Mouse (Mus musculus) kidney, postnatal 0 days (tissue): Measurements from ENCODE around the gene Naga. TPM values are rescaled to one million over a fixed set of nuclear protein-coding genes. Genes with fewer than 3 reads are reported as not detected.

ENCODE experiments used
- ATAC-seq: fragments of 200-750 bp; cut with Nextera tagmentation; replicated peaks from 2 replicates; pipeline ENCODE4 v1.8.0; 2017; ENCODE audit warnings: low read depth, moderate number of reproducible peaks, moderate TSS enrichment, moderate library complexity; ENCODE audit not compliant: low FRiP score
- DNase-seq: peaks from one replicate; pipeline ENCODE4 v3.0.0-alpha.2; 2016; ENCODE audit warnings: low spot score
- H3K27ac ChIP-seq: fragments of 300-500 bp; sonication (generic); 2 replicates; pipeline ENCODE4 v1.5.1; 2014; ENCODE audit warnings: mild to moderate bottlenecking
- H3K27me3 ChIP-seq: fragments of 300-500 bp; sonication (generic); 2 replicates; pipeline ENCODE4 v1.6.1; 2014; ENCODE audit warnings: low read length, mixed read lengths; ENCODE audit not compliant: insufficient read depth
- H3K36me3 ChIP-seq: fragments of 300-500 bp; sonication (generic); 2 replicates; pipeline ENCODE4 v1.6.1; 2014; ENCODE audit warnings: low read length, mixed read lengths; ENCODE audit not compliant: insufficient read depth
- H3K4me1 ChIP-seq: fragments of 300-500 bp; sonication (generic); replicated peaks from 2 replicates; pipeline ENCODE4 v1.6.1; 2014; ENCODE audit warnings: antibody characterized with exemption, low read length, mixed read lengths; ENCODE audit not compliant: insufficient read depth
- H3K4me2 ChIP-seq: fragments of 300-500 bp; sonication (generic); 2 replicates; pipeline ENCODE4 v1.6.1; 2014; ENCODE audit warnings: mild to moderate bottlenecking, low read length, moderate library complexity, mixed read lengths
- H3K4me3 ChIP-seq: fragments of 300-500 bp; sonication (generic); replicated peaks from 2 replicates; pipeline ENCODE4 v1.5.1; 2014; ENCODE audit warnings: low read depth, low read length
- H3K9ac ChIP-seq: fragments of 300-500 bp; sonication (generic); 2 replicates; pipeline ENCODE4 v1.6.1; 2014; ENCODE audit warnings: low read depth, low read length
- H3K9me3 ChIP-seq: fragments of 300-500 bp; sonication (generic); replicated peaks from 2 replicates; pipeline ENCODE4 v1.6.1; 2016; ENCODE audit warnings: low read length, inconsistent platforms, mixed read lengths
- CTCF ChIP-seq: IDR thresholded peaks from 2 replicates; pipeline ENCODE4 v1.5.1; 2016; ENCODE audit warnings: antibody characterized with exemption, low read depth, mild to moderate bottlenecking, moderate library complexity
- WGBS: fragments of 180-500 bp; shearing (Covaris S2); extraction: QIAGEN DNeasy Blood & Tissue Kit; methylation state at CpG from one replicate; pipeline ENCODE4 v1.1.7; 2014; 5-methylcytosine and 5-hydroxymethylcytosine counted together
- polyA plus RNA-seq: library from polyadenylated mRNA; unstranded; fragments of >200 nt; fragmentation: Nextera tagmentation; extraction: Ambion mirVana; gene quantifications from 2 replicates; pipeline ENCODE4 v1.2.1, GENCODE M21; 2015

Naga gene
- polyA plus RNA-seq, 1 experiment from 2014 or later: 95.0 TPM

- Histone ChIP-seq H3K4me1 (peaks cover 23% of the 10 kb centered on the region), H3K27me3 (no peaks in the 10 kb centered on the region), H3K9me3 (no peaks in the 10 kb centered on the region), H3K36me3 (peaks cover 34% of the 10 kb centered on the region), H3K27ac (peak overlapping the region; percentile 25; the same call in 1 of the 2 replicates), H3K4me2 (no peak overlapping the region), H3K4me3 (no peak overlapping the region), H3K9ac (no peak overlapping the region)
- no peak for ATAC-seq
- no peak for DNase-seq
- WGBS: 80% methylated on average over 2 of the region's 2 CpGs
- no peak for TF ChIP-seq CTCF
Observed at GRCm38 (mm10) chr15:82348999-82349341, 10.2 kb upstream of the Naga start.

GRCm38 (mm10) chr15:82348258-82348998 lies 9.7 kb upstream of the Naga start:
- H3K4me3 ChIP-seq: no peak overlapping the region
- TF ChIP-seq CTCF: no peak
- no peaks in the 10 kb centered on the region for H3K27me3 ChIP-seq
- H3K4me2 ChIP-seq: no peak overlapping the region
- H3K4me1 ChIP-seq: peaks cover 27% of the 10 kb centered on the region
- H3K9me3 ChIP-seq: no peaks in the 10 kb centered on the region
- H3K9ac ChIP-seq: no peak overlapping the region
- H3K27ac ChIP-seq: peak overlapping the region; percentile 92; the same call in 1 of the 2 replicates
- ATAC-seq: no peak
- H3K36me3 ChIP-seq: peaks cover 34% of the 10 kb centered on the region
- no peak for DNase-seq
- WGBS: 83% methylated on average over 8 of the region's 8 CpGs

GRCm38 (mm10) chr15:82347852-82348251 lies 9.1 kb upstream of the Naga start:
- peaks cover 34% of the 10 kb centered on the region for H3K36me3 ChIP-seq
- H3K4me1 ChIP-seq: peaks cover 25% of the 10 kb centered on the region
- H3K4me3 ChIP-seq: no peak overlapping the region
- no peak for TF ChIP-seq CTCF
- peak overlapping the region; percentile 92; the same call in 1 of the 2 replicates for H3K27ac ChIP-seq
- DNase-seq (no peak), ATAC-seq (no peak)
- 94% methylated on average over 12 of the region's 12 CpGs for WGBS
- peak overlapping the region; percentile 68; the same call in 1 of the 2 replicates for H3K4me2 ChIP-seq
- no peak overlapping the region for H3K9ac ChIP-seq
- no peaks in the 10 kb centered on the region for H3K27me3 ChIP-seq
- H3K9me3 ChIP-seq: no peaks in the 10 kb centered on the region

GRCm38 (mm10) chr15:82347303-82347676 lies 8.6 kb upstream of the Naga start:
- no peaks in the 10 kb centered on the region for H3K9me3 ChIP-seq
- WGBS: 72% methylated on average over 4 of the region's 4 CpGs
- no peak for TF ChIP-seq CTCF
- H3K4me2 ChIP-seq: peak overlapping the region; percentile 68
- ATAC-seq: no peak
- H3K27ac ChIP-seq: peak overlapping the region; percentile 92
- peak overlapping the region; percentile 76; the same call in 1 of the 2 replicates for H3K9ac ChIP-seq
- no peaks in the 10 kb centered on the region for H3K27me3 ChIP-seq
- H3K4me3 ChIP-seq: peak overlapping the region; percentile 56
- DNase-seq: no peak
- H3K36me3 ChIP-seq: peaks cover 34% of the 10 kb centered on the region
- peaks cover 23% of the 10 kb centered on the region for H3K4me1 ChIP-seq

- peak overlapping the region; percentile 92 for H3K27ac ChIP-seq
- WGBS: 32% methylated on average over 14 of the region's 14 CpGs
- no peak for ATAC-seq
- peak overlapping the region; percentile 56 for H3K4me3 ChIP-seq
- H3K27me3 ChIP-seq: no peaks in the 10 kb centered on the region
- H3K4me2 ChIP-seq: peak overlapping the region; percentile 68
- peak; percentile 46; the same call in 1 of the 2 replicates for TF ChIP-seq CTCF
- H3K9me3 ChIP-seq: no peaks in the 10 kb centered on the region
- DNase-seq: peak; percentile 74
- peak overlapping the region; percentile 76; the same call in 1 of the 2 replicates for H3K9ac ChIP-seq
- peaks cover 27% of the 10 kb centered on the region for H3K4me1 ChIP-seq
- peaks cover 34% of the 10 kb centered on the region for H3K36me3 ChIP-seq
Observed at GRCm38 (mm10) chr15:82346580-82347302, 8.0 kb upstream of the Naga start.

GRCm38 (mm10) chr15:82345820-82346470 lies 7.2 kb upstream of the Naga start:
- Histone ChIP-seq H3K4me2 (peak overlapping the region; percentile 68), H3K27ac (peak overlapping the region; percentile 92), H3K36me3 (peaks cover 32% of the 10 kb centered on the region), H3K9ac (peak overlapping the region; percentile 76), H3K27me3 (no peaks in the 10 kb centered on the region), H3K9me3 (no peaks in the 10 kb centered on the region), H3K4me1 (peaks cover 35% of the 10 kb centered on the region), H3K4me3 (peak overlapping the region; percentile 56)
- WGBS: under 1% methylated on average over 51 of the region's 51 CpGs
- TF ChIP-seq CTCF: no peak
- DNase-seq (peak; percentile 99), ATAC-seq (peak; percentile 97)
